Mouse (Mus musculus) small intestine, adult 2 months (tissue): ENCODE results near the gene Sp2.

ENCODE experiments used
- CTCF ChIP-seq: fragments of 200-500 bp; IDR thresholded peaks from 2 replicates; pipeline ENCODE4 v1.5.1; 2012; ENCODE audit warnings: low read depth, mild to moderate bottlenecking, control low read depth, inconsistent platforms, low read length, moderate library complexity, mixed read lengths; ENCODE audit not compliant: insufficient replicate concordance, insufficient read length; ENCODE audit errors: extremely low read depth
- POLR2A ChIP-seq: fragments of 200-500 bp; IDR thresholded peaks from 2 replicates; pipeline ENCODE4 v1.6.1; 2012; ENCODE audit warnings: low read depth, mild to moderate bottlenecking, control low read depth, inconsistent platforms, low read length, moderate library complexity

- TF ChIP-seq CTCF = no peak
- TF ChIP-seq POLR2A = no peak
Measured at GRCm38 (mm10) chr11:96969280-96969722, 13.5 kb downstream of the Sp2 start.
